Mouse (Mus musculus): ENCODE data around the gene Dhx9. TPM values are rescaled to one million over a fixed set of nuclear protein-coding genes. Genes with fewer than 3 reads are reported as not detected.
"Not testable (repeated sequence)": the region's sequence is repeated elsewhere in the genome, so short reads cannot be mapped to it uniquely, and the experiment has no call there.

Dhx9 gene
- polyA plus RNA-seq, 1 experiment from 2014 or later = 46.3 TPM

DNA sequence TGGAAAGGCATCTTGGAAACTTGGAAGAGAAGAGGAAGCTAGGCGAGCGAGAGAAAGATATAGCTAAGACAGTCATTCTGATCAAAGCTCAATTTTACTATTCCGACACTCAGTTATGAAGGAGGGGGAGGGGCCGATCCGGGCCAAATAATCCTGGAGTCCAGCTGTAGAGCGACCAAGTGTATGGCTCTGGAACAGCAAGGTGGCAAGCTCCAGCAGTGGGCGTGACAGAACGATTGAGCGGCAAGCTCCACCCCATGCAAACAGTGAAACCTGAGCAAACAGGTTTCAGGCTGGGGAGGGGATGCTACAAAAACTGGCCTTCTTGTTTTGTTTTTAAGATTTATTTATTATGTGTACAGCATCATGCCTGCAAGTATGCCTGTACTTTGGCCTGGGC, 12.6 kb upstream of the Dhx9 start:
- WGBS = 83% methylated on average over 9 of the region's 9 CpGs
- no peaks in the 10 kb centered on the region for H3K27me3 ChIP-seq
- no peak overlapping the region for H3K9ac ChIP-seq
- ATAC-seq (ENCODE audit: insufficient number of reproducible peaks, insufficient read depth, low FRiP score, low TSS enrichment) = no peak
- H3K36me3 ChIP-seq = no peaks in the 10 kb centered on the region
- H3K4me1 ChIP-seq = no peaks in the 10 kb centered on the region
- H3K9me3 ChIP-seq = no peaks in the 10 kb centered on the region
- no peak overlapping the region for H3K4me2 ChIP-seq (replicated peaks)
- H3K27ac ChIP-seq = no peak overlapping the region
- H3K4me3 ChIP-seq = no peak overlapping the region

DNA sequence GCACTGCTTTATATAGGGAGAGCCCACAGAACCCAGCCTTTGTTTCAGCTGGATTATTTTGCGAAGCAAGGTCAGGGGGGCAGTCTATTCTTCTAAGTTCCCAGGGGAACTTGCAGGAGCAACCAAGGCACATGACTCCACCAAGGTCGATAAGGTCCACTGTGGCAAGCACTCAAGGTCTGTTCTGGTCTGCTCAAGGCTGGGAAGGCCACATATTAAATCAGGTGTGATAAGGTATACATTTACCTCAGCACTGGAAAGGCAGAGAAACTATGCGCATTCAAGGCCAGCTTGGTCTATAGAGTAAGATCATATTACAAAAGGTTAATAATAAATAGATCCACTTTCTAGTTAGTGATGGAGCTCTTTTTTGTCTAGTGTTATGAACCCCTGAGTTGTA, 8.6 kb upstream of the Dhx9 start:
- 82% methylated on average over 3 of the region's 3 CpGs for WGBS
- H3K4me3 ChIP-seq = no peak overlapping the region
- H3K27ac ChIP-seq = no peak overlapping the region
- no peaks in the 10 kb centered on the region for H3K36me3 ChIP-seq
- no peak for ATAC-seq (ENCODE audit: insufficient number of reproducible peaks, insufficient read depth, low FRiP score, low TSS enrichment)
- H3K27me3 ChIP-seq = no peaks in the 10 kb centered on the region
- H3K9me3 ChIP-seq = no peaks in the 10 kb centered on the region
- H3K9ac ChIP-seq = no peak overlapping the region
- H3K4me2 ChIP-seq (replicated peaks) = no peak overlapping the region
- H3K4me1 ChIP-seq = no peaks in the 10 kb centered on the region

DNA sequence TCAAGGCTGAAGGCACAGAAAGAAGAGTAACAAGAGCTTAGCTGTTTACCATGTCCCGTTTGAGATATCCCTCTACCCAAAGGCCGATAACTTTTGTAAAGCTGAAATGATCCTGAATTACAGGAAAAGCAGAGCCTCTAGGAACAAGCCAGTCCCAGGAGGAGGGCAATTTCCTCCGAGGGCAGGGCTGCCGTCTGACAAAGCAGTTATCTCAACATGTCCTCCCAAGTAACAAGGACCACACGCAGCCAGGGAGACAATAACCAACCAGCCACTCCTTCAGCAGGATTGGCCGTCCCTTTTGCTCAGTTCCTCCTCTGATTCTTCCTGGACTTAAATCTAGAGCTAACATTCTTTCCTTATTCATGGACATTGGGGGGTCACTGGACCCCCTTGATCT, 6.5 kb upstream of the Dhx9 start:
- no peak overlapping the region for H3K27ac ChIP-seq
- no peak overlapping the region for H3K9ac ChIP-seq
- no peaks in the 10 kb centered on the region for H3K9me3 ChIP-seq
- H3K4me3 ChIP-seq = no peak overlapping the region
- no peak for ATAC-seq (ENCODE audit: insufficient number of reproducible peaks, insufficient read depth, low FRiP score, low TSS enrichment)
- no peaks in the 10 kb centered on the region for H3K4me1 ChIP-seq
- WGBS = 25% methylated on average over 6 of the region's 6 CpGs
- no peaks in the 10 kb centered on the region for H3K36me3 ChIP-seq
- H3K27me3 ChIP-seq = no peaks in the 10 kb centered on the region
- H3K4me2 ChIP-seq (replicated peaks) = no peak overlapping the region

DNA sequence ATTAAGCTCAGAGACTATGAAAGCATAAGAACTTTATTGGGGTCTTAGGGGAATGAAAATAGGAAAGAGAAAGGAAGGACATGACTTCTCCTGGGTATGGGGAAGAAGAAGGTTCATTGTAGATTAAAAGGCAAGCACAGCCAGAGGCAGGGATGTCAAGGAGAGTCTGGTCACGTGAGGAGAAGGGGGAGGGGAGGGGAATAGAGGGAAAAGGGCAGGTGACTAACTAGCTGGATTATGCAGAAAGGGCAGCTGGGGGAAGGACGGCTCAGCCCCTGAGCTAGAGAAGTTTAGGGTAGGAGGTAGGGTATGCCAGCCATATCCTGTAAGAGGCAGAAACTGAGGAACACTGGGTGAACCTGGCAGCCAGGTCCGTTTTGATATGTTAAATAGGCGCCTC, 5.9 kb upstream of the Dhx9 start:
- no peaks in the 10 kb centered on the region for H3K4me1 ChIP-seq
- H3K4me3 ChIP-seq = no peak overlapping the region
- H3K4me2 ChIP-seq (replicated peaks) = no peak overlapping the region
- WGBS = 16% methylated on average over 4 of the region's 4 CpGs
- no peak for ATAC-seq (ENCODE audit: insufficient number of reproducible peaks, insufficient read depth, low FRiP score, low TSS enrichment)
- H3K36me3 ChIP-seq = no peaks in the 10 kb centered on the region
- H3K9me3 ChIP-seq = no peaks in the 10 kb centered on the region
- H3K27me3 ChIP-seq = no peaks in the 10 kb centered on the region
- H3K27ac ChIP-seq = no peak overlapping the region
- no peak overlapping the region for H3K9ac ChIP-seq

DNA sequence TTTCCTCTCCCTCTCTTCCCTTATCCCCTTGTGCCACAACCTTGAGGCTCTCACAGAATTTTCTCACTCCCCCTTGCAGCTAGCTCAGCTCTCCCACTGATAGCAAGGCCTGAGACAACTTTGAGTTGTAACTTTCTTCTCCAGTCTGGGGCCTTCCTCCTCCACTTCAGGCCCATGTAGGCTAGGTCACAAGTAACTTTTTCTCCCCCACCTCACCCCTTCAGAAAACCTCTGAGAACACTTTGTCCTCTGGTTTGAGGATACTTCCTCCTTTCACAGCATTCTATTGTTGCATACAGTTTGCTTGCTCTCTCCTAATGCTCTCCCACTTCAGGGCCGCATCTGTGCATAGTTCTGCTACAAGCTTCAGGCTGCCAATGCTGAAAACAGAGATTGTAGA, 4.4 kb upstream of the Dhx9 start:
- Histone ChIP-seq H3K4me3 (no peak overlapping the region), H3K9ac (no peak overlapping the region), H3K27ac (no peak overlapping the region), H3K36me3 (no peaks in the 10 kb centered on the region), H3K27me3 (no peaks in the 10 kb centered on the region), H3K4me2 (replicated peaks) (no peak overlapping the region), H3K4me1 (no peaks in the 10 kb centered on the region), H3K9me3 (no peaks in the 10 kb centered on the region)
- ATAC-seq (ENCODE audit: insufficient number of reproducible peaks, insufficient read depth, low FRiP score, low TSS enrichment) = no peak
- WGBS = 78% methylated on average over 1 of the region's 1 CpGs

DNA sequence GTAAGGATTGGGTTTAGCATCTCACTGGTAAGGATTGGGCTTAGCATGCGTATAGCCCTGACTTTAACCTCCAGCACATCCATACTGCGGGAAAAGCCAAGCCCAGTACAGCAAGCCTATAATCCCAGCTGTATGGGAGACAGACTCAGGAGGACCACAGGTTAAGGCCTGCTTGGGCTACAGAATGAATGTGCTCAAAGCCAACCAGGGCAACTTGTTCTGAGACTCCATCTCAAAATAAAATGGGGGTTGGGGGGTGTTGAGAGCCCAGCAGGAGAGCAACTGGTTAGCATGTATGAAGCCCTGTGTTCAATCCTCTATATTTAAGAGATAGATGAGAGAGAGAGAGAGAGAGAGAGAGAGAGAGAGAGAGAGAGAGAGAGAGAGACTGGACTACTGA, 3.9 kb upstream of the Dhx9 start:
- ATAC-seq (ENCODE audit: insufficient number of reproducible peaks, insufficient read depth, low FRiP score, low TSS enrichment) = no peak

DNA sequence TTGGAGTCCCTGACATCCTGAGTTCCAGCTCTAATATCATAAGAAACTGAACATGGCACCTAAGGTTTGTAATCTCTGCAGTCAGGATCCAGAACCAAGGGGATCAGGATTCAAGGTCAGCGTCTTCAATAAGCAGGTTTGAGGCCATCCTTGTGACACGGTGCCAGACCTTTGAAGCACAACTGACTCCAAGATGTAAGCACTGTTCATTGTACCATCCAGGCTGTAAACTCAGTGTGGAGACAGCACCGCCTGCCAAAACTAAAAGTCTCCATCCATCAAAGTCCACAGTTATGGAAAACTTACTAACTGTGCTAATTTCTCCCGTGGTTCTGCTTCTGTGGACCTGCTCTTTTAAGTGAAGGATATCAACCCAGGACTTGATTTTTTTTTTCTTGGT, 2.5 kb upstream of the Dhx9 start:
- H3K9me3 ChIP-seq = no peaks in the 10 kb centered on the region
- H3K36me3 ChIP-seq = no peaks in the 10 kb centered on the region
- no peak overlapping the region for H3K27ac ChIP-seq
- ATAC-seq (ENCODE audit: insufficient number of reproducible peaks, insufficient read depth, low FRiP score, low TSS enrichment) = no peak
- no peaks in the 10 kb centered on the region for H3K27me3 ChIP-seq
- H3K4me3 ChIP-seq = no peak overlapping the region
- H3K4me2 ChIP-seq (replicated peaks) = no peak overlapping the region
- H3K9ac ChIP-seq = no peak overlapping the region
- WGBS = 83% methylated on average over 4 of the region's 4 CpGs
- peaks cover 8% of the 10 kb centered on the region for H3K4me1 ChIP-seq

More for the DNA sequence above, 3.9 kb upstream of the Dhx9 start:
- 80% methylated on average over 2 of the region's 2 CpGs for WGBS
- Histone ChIP-seq H3K4me1 (no peaks in the 10 kb centered on the region), H3K27me3 (no peaks in the 10 kb centered on the region), H3K27ac (no peak overlapping the region), H3K4me3 (no peak overlapping the region), H3K9me3 (no peaks in the 10 kb centered on the region), H3K4me2 (replicated peaks) (no peak overlapping the region), H3K36me3 (no peaks in the 10 kb centered on the region), H3K9ac (no peak overlapping the region)

DNA sequence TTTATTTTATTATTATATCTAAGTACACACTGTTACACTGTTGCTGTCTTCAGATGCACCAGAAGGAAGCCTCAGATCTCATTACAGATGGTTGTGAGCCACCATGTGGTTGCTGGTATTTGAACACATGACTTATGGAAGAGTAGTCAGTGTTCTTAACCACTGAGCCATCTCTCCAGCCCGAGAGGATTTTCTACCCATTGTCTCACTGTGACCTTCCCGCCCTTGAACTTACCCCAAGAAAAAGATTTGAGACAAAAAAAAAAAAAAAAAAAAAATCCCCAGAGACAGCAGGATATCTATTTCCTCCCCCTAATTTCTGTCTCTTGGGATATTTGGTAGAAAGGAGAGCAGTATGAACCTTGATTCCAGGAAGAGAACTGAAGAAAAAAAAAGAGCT, 2.1 kb upstream of the Dhx9 start:
- no peak for ATAC-seq (ENCODE audit: insufficient number of reproducible peaks, insufficient read depth, low FRiP score, low TSS enrichment)
- Histone ChIP-seq H3K4me2 (replicated peaks) (no peak overlapping the region), H3K27me3 (no peaks in the 10 kb centered on the region), H3K4me3 (no peak overlapping the region), H3K27ac (no peak overlapping the region), H3K9me3 (no peaks in the 10 kb centered on the region), H3K4me1 (peaks cover 12% of the 10 kb centered on the region), H3K9ac (no peak overlapping the region), H3K36me3 (no peaks in the 10 kb centered on the region)
- WGBS = 55% methylated on average over 2 of the region's 2 CpGs

DNA sequence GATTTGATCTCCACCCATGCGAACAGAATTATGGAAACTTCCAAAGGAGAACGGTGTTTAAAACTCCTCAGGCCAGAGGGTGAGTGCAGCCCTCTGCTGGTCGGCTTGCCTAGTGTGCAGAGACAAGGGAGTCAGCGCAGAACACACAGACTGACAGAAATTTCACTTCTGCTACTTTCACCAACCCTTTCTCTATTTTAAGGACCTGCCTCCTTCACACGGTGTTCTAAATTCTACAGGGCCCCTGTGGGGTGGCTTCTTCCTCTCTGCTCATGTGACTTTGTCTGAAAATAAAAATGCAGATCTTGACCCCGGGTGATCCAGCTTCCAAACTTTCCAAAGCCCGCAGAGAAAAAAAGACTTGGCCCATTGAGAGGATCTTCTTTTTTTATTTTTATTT, 1.7 kb upstream of the Dhx9 start:
- Histone ChIP-seq H3K9me3 (no peaks in the 10 kb centered on the region), H3K27me3 (no peaks in the 10 kb centered on the region), H3K36me3 (no peaks in the 10 kb centered on the region), H3K4me2 (replicated peaks) (no peak overlapping the region), H3K4me3 (no peak overlapping the region), H3K9ac (no peak overlapping the region), H3K4me1 (peaks cover 14% of the 10 kb centered on the region), H3K27ac (no peak overlapping the region)
- 48% methylated on average over 7 of the region's 7 CpGs for WGBS
- ATAC-seq (ENCODE audit: insufficient number of reproducible peaks, insufficient read depth, low FRiP score, low TSS enrichment) = no peak

DNA sequence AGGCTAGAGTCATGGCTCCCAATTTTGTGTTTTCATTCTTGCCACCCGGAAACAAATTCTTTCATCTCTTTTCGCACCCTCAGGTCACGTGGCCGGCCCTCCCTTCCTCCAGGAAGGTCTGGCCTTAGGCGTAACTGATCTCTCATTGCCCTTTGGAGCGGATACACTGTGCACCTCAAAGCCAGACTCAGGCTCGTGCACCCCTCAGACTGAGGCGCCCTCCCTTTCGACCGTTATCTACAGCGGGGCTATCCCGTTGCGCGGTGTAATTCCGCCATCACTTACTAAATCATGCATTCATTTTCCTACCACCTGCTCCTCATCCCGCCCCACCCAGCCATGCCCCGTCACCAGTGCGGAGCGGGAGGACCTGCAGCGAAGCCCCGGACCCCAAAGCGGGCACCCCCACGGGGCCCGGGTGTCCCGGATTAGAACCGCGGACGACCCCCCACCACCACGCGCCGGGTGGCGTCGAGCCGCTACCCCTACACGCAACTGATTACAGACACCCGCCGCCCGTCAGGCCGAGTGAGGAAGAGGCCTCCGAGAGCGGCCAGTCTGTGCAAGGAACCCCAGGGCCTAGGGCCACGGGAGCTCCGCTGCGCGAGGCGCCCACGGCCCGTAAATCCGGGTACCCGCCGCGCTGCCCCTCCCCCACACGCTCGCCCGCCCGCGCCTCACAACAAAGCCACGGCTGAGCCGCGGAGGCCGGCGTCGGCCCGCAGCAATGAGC, 527 bp downstream of the Dhx9 start:
- Histone ChIP-seq H3K27ac (peak overlapping the region; percentile 96), H3K36me3 (peaks cover 8% of the 10 kb centered on the region), H3K4me3 (peak overlapping the region; percentile 99), H3K9ac (peak overlapping the region; percentile 99), H3K9me3 (no peaks in the 10 kb centered on the region), H3K4me1 (peaks cover 17% of the 10 kb centered on the region), H3K27me3 (no peaks in the 10 kb centered on the region), H3K4me2 (replicated peaks) (peak overlapping the region; percentile 89)
- under 1% methylated on average over 63 of the region's 64 CpGs for WGBS
- ATAC-seq (ENCODE audit: insufficient number of reproducible peaks, insufficient read depth, low FRiP score, low TSS enrichment) = peak; percentile 65

DNA sequence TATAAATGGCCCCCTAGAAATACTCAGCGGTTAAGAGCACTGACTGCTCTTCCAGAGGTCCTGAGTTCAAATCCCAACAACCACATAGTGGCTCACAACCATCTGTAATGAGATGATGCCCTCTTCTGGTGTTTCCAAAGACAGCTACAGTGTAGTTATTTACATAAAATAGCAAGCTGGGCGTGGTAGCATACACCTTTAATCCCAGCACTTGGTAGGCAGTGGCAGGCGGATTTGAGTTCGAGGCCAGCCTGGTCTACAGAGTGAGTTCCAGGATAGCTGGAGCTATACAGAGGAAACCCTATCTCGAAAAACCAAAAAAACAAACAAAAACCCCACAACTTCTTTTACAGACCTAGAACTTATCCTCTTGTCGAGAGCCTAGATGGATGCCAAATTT, 1.3 kb downstream of the Dhx9 start:
- H3K36me3 ChIP-seq = peaks cover 15% of the 10 kb centered on the region
- not testable (repeated sequence) for H3K9me3 ChIP-seq; ATAC-seq (ENCODE audit: insufficient number of reproducible peaks, insufficient read depth, low FRiP score, low TSS enrichment); H3K27me3 ChIP-seq; H3K27ac ChIP-seq
- 9% methylated on average over 6 of the region's 6 CpGs for WGBS
- peak overlapping the region; percentile 99 for H3K9ac ChIP-seq
- peak overlapping the region; percentile 89 for H3K4me2 ChIP-seq (replicated peaks)
- peak overlapping the region; percentile 99 for H3K4me3 ChIP-seq
- peaks cover 17% of the 10 kb centered on the region for H3K4me1 ChIP-seq

DNA sequence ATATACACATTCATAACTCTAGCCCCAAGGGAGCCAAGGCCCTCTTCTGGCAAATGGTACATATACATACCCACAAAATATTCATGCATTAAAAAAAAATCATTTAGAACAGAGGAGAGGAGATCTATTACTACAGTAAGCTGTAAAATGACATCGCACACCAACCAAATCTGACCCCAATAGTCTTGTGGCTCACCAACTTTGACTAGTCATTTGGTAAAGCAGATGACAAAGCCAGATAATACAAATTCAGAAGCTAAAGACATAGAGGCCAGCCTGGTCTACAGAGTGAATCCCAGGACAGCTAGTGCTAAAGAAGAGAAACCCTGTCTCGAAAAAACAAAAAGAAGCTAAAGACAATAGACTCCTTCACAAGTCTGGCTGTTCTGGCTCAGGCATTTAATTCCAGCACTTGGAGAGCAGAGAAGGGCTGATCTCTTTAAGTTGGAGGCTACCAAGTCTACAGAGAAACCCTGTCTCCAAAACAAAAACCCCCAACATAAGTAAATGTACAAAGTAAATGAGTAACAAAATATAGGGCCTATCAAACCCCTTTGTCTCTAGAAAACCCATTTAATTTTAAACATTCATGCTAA, 2.2 kb downstream of the Dhx9 start:
- Histone ChIP-seq H3K27me3 (no peaks in the 10 kb centered on the region), H3K4me2 (replicated peaks) (peak overlapping the region; percentile 89), H3K9ac (peak overlapping the region; percentile 37), H3K4me3 (peak overlapping the region; percentile 99), H3K9me3 (no peaks in the 10 kb centered on the region), H3K27ac (no peak overlapping the region), H3K4me1 (peaks cover 17% of the 10 kb centered on the region), H3K36me3 (peaks cover 23% of the 10 kb centered on the region)
- ATAC-seq (ENCODE audit: insufficient number of reproducible peaks, insufficient read depth, low FRiP score, low TSS enrichment) = no peak
- WGBS = 61% methylated on average over 2 of the region's 2 CpGs

Data from embryonic facial prominence, embryonic 12.5 days (tissue).